Mouse (Mus musculus) heart, embryonic 14.5 days (tissue): ENCODE data around the gene 2300002M23Rik. TPM values are rescaled to one million over a fixed set of nuclear protein-coding genes. Genes with fewer than 3 reads are reported as not detected.

Source experiments
- ATAC-seq: fragments of 200-750 bp; cut with Nextera tagmentation; 2 replicates; pipeline ENCODE4 v1.8.0; 2017; ENCODE audit warnings: low read depth, moderate TSS enrichment; ENCODE audit not compliant: insufficient number of reproducible peaks, insufficient read depth, low FRiP score
- H3K27ac ChIP-seq, 2 experiments: fragments of 200-500 bp in 1 of 2; fragments of 300-500 bp in 1 of 2; sonication (generic) in 1 of 2; replicated peaks in 1 of 2; 2 replicates each; pipeline ENCODE4 v1.5.1; 2012 to 2014; ENCODE audit warnings: low read depth in 2 of 2, low read length in 2 of 2, control low read depth in 1 of 2, mild to moderate bottlenecking in 1 of 2, mixed read lengths in 1 of 2; ENCODE audit not compliant: control insufficient read depth in 1 of 2, insufficient read depth in 1 of 2
- H3K27me3 ChIP-seq: fragments of 300-500 bp; sonication (generic); 2 replicates; pipeline ENCODE4 v1.6.1; 2014; ENCODE audit warnings: mild to moderate bottlenecking, low read length, control low read depth; ENCODE audit not compliant: control insufficient read depth, insufficient read depth
- H3K36me3 ChIP-seq: fragments of 300-500 bp; sonication (generic); 2 replicates; pipeline ENCODE4 v1.6.1; 2014; ENCODE audit warnings: mild to moderate bottlenecking, control low read depth, low read length, mixed read lengths; ENCODE audit not compliant: control insufficient read depth, insufficient read depth
- H3K4me1 ChIP-seq, 2 experiments: fragments of 200-500 bp in 1 of 2; fragments of 300-500 bp in 1 of 2; sonication (generic) in 1 of 2; 2 replicates each; pipeline ENCODE4 v1.6.1; 2012 to 2014; ENCODE audit warnings: low read length in 2 of 2, control low read depth in 1 of 2, mixed read lengths in 1 of 2; ENCODE audit not compliant: control insufficient read depth in 2 of 2, insufficient read depth in 2 of 2
- H3K4me2 ChIP-seq: fragments of 300-500 bp; sonication (generic); 2 replicates; pipeline ENCODE4 v1.6.1; 2014; ENCODE audit warnings: mild to moderate bottlenecking, low read length
- H3K4me3 ChIP-seq, 2 experiments: fragments of 200-500 bp in 1 of 2; fragments of 300-500 bp in 1 of 2; sonication (generic) in 1 of 2; 2 replicates each; pipeline ENCODE4 v1.5.1; 2012 to 2014; ENCODE audit warnings: low read length in 2 of 2, mild to moderate bottlenecking in 2 of 2, control low read depth in 1 of 2, low read depth in 1 of 2, moderate library complexity in 1 of 2; ENCODE audit not compliant: control insufficient read depth in 1 of 2, insufficient read depth in 1 of 2
- H3K9ac ChIP-seq: fragments of 300-500 bp; sonication (generic); 2 replicates; pipeline ENCODE4 v1.6.1; 2014; ENCODE audit warnings: mild to moderate bottlenecking, low read length
- H3K9me3 ChIP-seq: fragments of 300-500 bp; sonication (generic); 2 replicates; pipeline ENCODE4 v1.6.1; 2016; ENCODE audit warnings: low read length, control low read depth; ENCODE audit not compliant: control insufficient read depth
- WGBS: fragments of 180-500 bp; shearing (Covaris S2); extraction: QIAGEN DNeasy Blood & Tissue Kit; methylation state at CpG from one replicate; pipeline ENCODE4 v1.1.7; 2014; 5-methylcytosine and 5-hydroxymethylcytosine counted together
- polyA plus RNA-seq: library from polyadenylated mRNA; unstranded; fragments of >200 nt; fragmentation: Nextera tagmentation; extraction: Ambion mirVana; gene quantifications from 2 replicates; pipeline ENCODE4 v1.2.1, GENCODE M21; 2014

The 2300002M23Rik gene
- polyA plus RNA-seq, 1 experiment from 2014 or later: not detected

GRCm38 (mm10) chr17:35556186-35556765, 11.0 kb upstream of the 2300002M23Rik start:
- H3K4me3 ChIP-seq: no peak overlapping the region
- H3K36me3 ChIP-seq: no peaks in the 10 kb centered on the region
- peaks cover 4 to 11% of the 10 kb centered on the region in 2 experiments; a peak in 3 of 4 replicates for H3K4me1 ChIP-seq
- WGBS: 81% methylated on average over 13 of the region's 13 CpGs
- no peak for ATAC-seq
- no peaks in the 10 kb centered on the region for H3K27me3 ChIP-seq
- H3K9ac ChIP-seq: no peak overlapping the region
- no peaks in the 10 kb centered on the region; the same call in 1 of the 2 replicates for H3K9me3 ChIP-seq
- no peak overlapping the region for H3K27ac ChIP-seq
- no peak overlapping the region for H3K4me2 ChIP-seq

- no peak overlapping the region for H3K27ac ChIP-seq
- H3K9ac ChIP-seq: no peak overlapping the region
- no peak for ATAC-seq
- H3K36me3 ChIP-seq: no peaks in the 10 kb centered on the region
- no peak overlapping the region for H3K4me3 ChIP-seq
- peaks cover 2 to 6% of the 10 kb centered on the region in 2 experiments; a peak in 3 of 4 replicates for H3K4me1 ChIP-seq
- 36% methylated on average over 5 of the region's 5 CpGs for WGBS
- H3K27me3 ChIP-seq: no peaks in the 10 kb centered on the region
- no peaks in the 10 kb centered on the region; the same call in 1 of the 2 replicates for H3K9me3 ChIP-seq
- H3K4me2 ChIP-seq: no peak overlapping the region
Measured at GRCm38 (mm10) chr17:35556812-35557211, 10.4 kb upstream of the 2300002M23Rik start.

GRCm38 (mm10) chr17:35557351-35557750, 9.9 kb upstream of the 2300002M23Rik start:
- Histone ChIP-seq H3K4me1 (0 out of 4 replicates have a peak, but pooled peaks cover under 1 to 2% of the 10 kb centered on the region in 2 experiments), H3K27me3 (no peaks in the 10 kb centered on the region), H3K9me3 (no peaks in the 10 kb centered on the region; the same call in 1 of the 2 replicates), H3K9ac (no peak overlapping the region), H3K36me3 (no peaks in the 10 kb centered on the region), H3K4me2 (no peak overlapping the region), H3K27ac (no peak overlapping the region), H3K4me3 (no peak overlapping the region)
- ATAC-seq: no peak
- 59% methylated on average over 9 of the region's 9 CpGs for WGBS

- Histone ChIP-seq H3K4me3 (no peak overlapping the region), H3K27me3 (no peaks in the 10 kb centered on the region), H3K9me3 (no peaks in the 10 kb centered on the region; the same call in 1 of the 2 replicates), H3K36me3 (no peaks in the 10 kb centered on the region), H3K4me1 (0 out of 4 replicates have a peak, but pooled peaks cover 0 to 2% of the 10 kb centered on the region in 2 experiments), H3K27ac (no peak overlapping the region), H3K4me2 (no peak overlapping the region), H3K9ac (no peak overlapping the region)
- no peak for ATAC-seq
- WGBS: 50% methylated on average over 8 of the region's 8 CpGs
Measured at GRCm38 (mm10) chr17:35558216-35558615, 9.0 kb upstream of the 2300002M23Rik start.

- ATAC-seq: no peak
- Histone ChIP-seq H3K9me3 (no peaks in the 10 kb centered on the region), H3K27ac (no peak overlapping the region), H3K9ac (no peak overlapping the region), H3K27me3 (peaks cover 22% of the 10 kb centered on the region), H3K4me1 (peaks cover 0 to 6% of the 10 kb centered on the region in 2 experiments; a peak in 2 of 4 replicates), H3K4me2 (no peak overlapping the region), H3K4me3 (no peak overlapping the region), H3K36me3 (no peaks in the 10 kb centered on the region)
- 20% methylated on average over 9 of the region's 9 CpGs for WGBS
Measured at GRCm38 (mm10) chr17:35567767-35568166, 517 bp downstream of the 2300002M23Rik start.

GRCm38 (mm10) chr17:35569091-35569944, 2.1 kb downstream of the 2300002M23Rik start:
- Histone ChIP-seq H3K9ac (peak overlapping the region; percentile 52; the same call in 1 of the 2 replicates), H3K4me2 (peak overlapping the region; percentile 63), H3K36me3 (no peaks in the 10 kb centered on the region), H3K4me3 (peak overlapping the region; percentile 21 to 32), H3K4me1 (peaks cover 0 to 6% of the 10 kb centered on the region in 2 experiments; a peak in 2 of 4 replicates), H3K9me3 (no peaks in the 10 kb centered on the region), H3K27ac (no peak overlapping the region), H3K27me3 (peaks cover 22% of the 10 kb centered on the region)
- 4% methylated on average over 28 of the region's 28 CpGs for WGBS
- ATAC-seq: no peak

GRCm38 (mm10) chr17:35570836-35571235, 3.6 kb downstream of the 2300002M23Rik start:
- Histone ChIP-seq H3K27ac (no peak overlapping the region), H3K27me3 (peaks cover 26% of the 10 kb centered on the region), H3K9ac (no peak overlapping the region), H3K36me3 (no peaks in the 10 kb centered on the region), H3K9me3 (no peaks in the 10 kb centered on the region), H3K4me1 (peaks cover 0 to 6% of the 10 kb centered on the region in 2 experiments; a peak in 2 of 4 replicates), H3K4me3 (no peak overlapping the region), H3K4me2 (no peak overlapping the region)
- 85% methylated on average over 14 of the region's 14 CpGs for WGBS
- ATAC-seq: no peak
